Mouse (Mus musculus) kidney, postnatal 4 days (tissue): ENCODE data around the gene Skida1.

ENCODE experiments used
- DNase-seq, 2 experiments: peaks; one replicate each; pipeline ENCODE4 v3.0.0; 2021; ENCODE audit warnings: mixed read lengths in 2 of 2

The Skida1 gene

GRCm38 (mm10) chr2:18012866-18013265 is 36.0 kb downstream of the Skida1 start:
- DNase-seq: no peak

- no peak for DNase-seq
Measured at GRCm38 (mm10) chr2:18011226-18011625, 37.6 kb downstream of the Skida1 start.

- peak; percentile 6 to 13 for DNase-seq
Measured at GRCm38 (mm10) chr2:18005137-18005536, 43.7 kb downstream of the Skida1 start.

- DNase-seq: peak in 1 of 2 experiments; percentile 24
Measured at GRCm38 (mm10) chr2:18004286-18004685, 44.6 kb downstream of the Skida1 start.

GRCm38 (mm10) chr2:18002306-18002705 is 46.5 kb downstream of the Skida1 start:
- no peak for DNase-seq

GRCm38 (mm10) chr2:17996858-17997257 is 52.0 kb downstream of the Skida1 start, which contains the start of gene H2al2a:
H2al2a (minus strand) TSS chr2:17996958.
- DNase-seq: no peak
